Mouse (Mus musculus) small intestine, adult 2 months (tissue): ENCODE data around the gene Mrps17.

Experiments used
- CTCF ChIP-seq: fragments of 200-500 bp; IDR thresholded peaks from 2 replicates; pipeline ENCODE4 v1.5.1; 2012; ENCODE audit warnings: low read depth, mild to moderate bottlenecking, control low read depth, inconsistent platforms, low read length, moderate library complexity, mixed read lengths; ENCODE audit not compliant: insufficient replicate concordance, insufficient read length; ENCODE audit errors: extremely low read depth
- POLR2A ChIP-seq: fragments of 200-500 bp; IDR thresholded peaks from 2 replicates; pipeline ENCODE4 v1.6.1; 2012; ENCODE audit warnings: low read depth, mild to moderate bottlenecking, control low read depth, inconsistent platforms, low read length, moderate library complexity

GRCm38 (mm10) chr5:129687621-129688020 lies 27.7 kb upstream of the Mrps17 start:
- TF ChIP-seq CTCF (no peak), POLR2A (no peak)
